ENCODE assay signal across 13 mouse cellular contexts in the genomic region with DNA sequence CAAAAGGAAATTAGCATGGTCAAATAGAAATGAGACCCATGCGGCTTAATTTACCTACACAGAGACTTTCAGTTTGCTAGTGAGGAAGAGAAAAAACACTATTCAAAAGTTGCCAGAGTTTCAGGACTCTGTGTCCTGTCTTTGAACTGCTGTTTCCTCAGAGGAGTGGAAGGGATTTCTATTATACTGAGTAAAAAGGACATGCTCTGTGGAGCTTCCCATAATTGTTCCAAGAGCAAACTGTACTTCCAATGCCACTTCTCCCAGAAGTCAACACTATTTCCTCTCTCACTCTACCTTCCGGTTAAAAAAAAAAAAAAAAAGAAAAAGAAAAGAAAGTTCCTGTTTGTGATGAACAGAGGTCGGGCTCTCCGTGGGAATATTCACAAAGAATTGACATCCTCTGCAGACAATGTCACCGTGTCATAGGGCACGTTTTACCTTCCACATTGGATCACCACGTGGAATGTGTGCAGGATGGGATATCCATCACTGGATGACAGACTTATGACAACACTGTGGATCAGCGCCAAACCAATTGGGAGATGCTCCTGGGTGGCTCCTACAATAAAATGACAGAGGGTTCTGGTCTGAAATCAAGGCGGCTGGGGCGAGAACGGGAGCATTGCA.
DNase-seq lines count a peak whose midpoint lies in the region; ATAC-seq lines count a peak whose summit lies in the region.
"Had no signal": no experiment of that assay in that cellular context is flagged by ENCODE, and none has a peak within 500 bp of the region (broad histone marks: within the 10 kb centered on the region; RNA-seq: fewer than 3 reads in every experiment).

No protein-coding gene starts in this region.

- no peaks in the 10 kb centered on the region for H3K27me3 ChIP-seq in heart, embryonic 11.5 days (ENCODE audit: control insufficient read depth, insufficient read depth, low read length)
- no peaks in the 10 kb centered on the region for H3K27me3 ChIP-seq in embryonic facial prominence, embryonic 10.5 days (replicated peaks; ENCODE audit: low read depth, poor library complexity, severe bottlenecking)
- H3K27me3 ChIP-seq: forebrain, embryonic 12.5 days; neural tube, embryonic 15.5 days had no signal

- no peak overlapping the region for H3K9ac ChIP-seq in heart, embryonic 11.5 days (ENCODE audit: low read depth, low read length)
- H3K9ac ChIP-seq: forebrain, embryonic 12.5 days; neural tube, embryonic 15.5 days had no signal

- no peak overlapping the region for H3K4me2 ChIP-seq in heart, embryonic 11.5 days
- H3K4me2 ChIP-seq: forebrain, embryonic 12.5 days; neural tube, embryonic 15.5 days had no signal

- H3K36me3 ChIP-seq in heart, embryonic 11.5 days (ENCODE audit: control insufficient read depth, insufficient read depth, low read length): no peaks in the 10 kb centered on the region
- H3K36me3 ChIP-seq in embryonic facial prominence, embryonic 10.5 days (replicated peaks): no peaks in the 10 kb centered on the region
- H3K36me3 ChIP-seq: forebrain, embryonic 12.5 days; neural tube, embryonic 15.5 days had no signal

- WGBS in heart, embryonic 11.5 days (ENCODE audit: insufficient replicate concordance): 71% methylated on average over 11 of the region's 11 CpGs
- 80% methylated on average over 11 of the region's 11 CpGs for WGBS in embryonic facial prominence, embryonic 10.5 days

- H3K4me3 ChIP-seq in heart, embryonic 11.5 days (ENCODE audit: low read depth, low read length): no peak overlapping the region
- H3K4me3 ChIP-seq in embryonic facial prominence, embryonic 10.5 days: no peak overlapping the region
- H3K4me3 ChIP-seq: forebrain, embryonic 12.5 days; neural tube, embryonic 15.5 days had no signal

- no peak overlapping the region for H3K27ac ChIP-seq in heart, embryonic 11.5 days (ENCODE audit: low read depth, low read length)
- no peak overlapping the region for H3K27ac ChIP-seq in embryonic facial prominence, embryonic 10.5 days (replicated peaks)
- H3K27ac ChIP-seq: forebrain, embryonic 12.5 days; neural tube, embryonic 15.5 days had no signal

- no peaks in the 10 kb centered on the region for H3K9me3 ChIP-seq in heart, embryonic 11.5 days (replicated peaks; ENCODE audit: control insufficient read depth, low read length)
- no peaks in the 10 kb centered on the region for H3K9me3 ChIP-seq in embryonic facial prominence, embryonic 10.5 days
- H3K9me3 ChIP-seq: forebrain, embryonic 12.5 days; neural tube, embryonic 15.5 days had no signal

- intact Hi-C loops in heart, postnatal 25 days (cut with DNase I): loop anchor here (2.0 to 5.0 kb wide), 3 partner anchors 72 to 374 kb away; no protein-coding TSS in a partner anchor

- DNase-seq in heart, adult 18-20 months: peak; percentile 56 to 80
- peak; percentile 2 for DNase-seq in adrenal gland, postnatal 25 days
- DNase-seq in heart, postnatal 25 days (ENCODE audit: low spot score): peak; percentile 35
- peak; percentile 9 to 24 for DNase-seq in kidney, postnatal 4 days
- DNase-seq in urinary bladder, postnatal 10 days (ENCODE audit: low spot score): no peak
- no peak for DNase-seq in embryonic facial prominence, embryonic 10.5 days (ENCODE audit: low spot score)
- DNase-seq: cerebellum, adult 11 months; right cerebral cortex, postnatal 25 days had no signal

- no peak for ATAC-seq in heart, embryonic 11.5 days (replicated peaks; ENCODE audit: insufficient number of reproducible peaks, low FRiP score, low TSS enrichment)
- no peak for ATAC-seq in activated CD4-positive, CD25-positive, alpha-beta regulatory T cell, adult 4 months
- ATAC-seq: midbrain, embryonic 16.5 days had no signal

- peaks cover 4% of the 10 kb centered on the region; the same call in 1 of the 2 replicates for H3K4me1 ChIP-seq in heart, embryonic 11.5 days (ENCODE audit: control insufficient read depth, insufficient read depth, low read length)
- peaks cover 5% of the 10 kb centered on the region; the same call in 1 of the 2 replicates for H3K4me1 ChIP-seq in embryonic facial prominence, embryonic 10.5 days
- H3K4me1 ChIP-seq: forebrain, embryonic 12.5 days had no signal

Comparison
In these comparisons a context has a peak if more than half of its experiments do, and no peak if none do; other contexts are left out.
1. DNase-seq: peak in heart, adult 18-20 months (2 of 2), adrenal gland, postnatal 25 days (single experiment), heart, postnatal 25 days (single experiment) and kidney, postnatal 4 days (2 of 2); none in urinary bladder, postnatal 10 days (single experiment) and embryonic facial prominence, embryonic 10.5 days (single experiment).